Mouse (Mus musculus): ENCODE measurements around the gene Rnf225. TPM values are rescaled to one million over a fixed set of nuclear protein-coding genes. Genes with fewer than 3 reads are reported as not detected.

Gene Rnf225
- polyA plus RNA-seq, 1 experiment: 2.6 TPM

GRCm38 (mm10) chr7:12966104-12966845, 39.1 kb downstream of the Rnf225 start:
- TF ChIP-seq CTCF (IDR thresholded peaks at IDR 0.05; ENCODE audit: borderline replicate concordance, extremely low read depth, insufficient read depth, insufficient read length) (no peak), POLR2A (IDR thresholded peaks at IDR 0.05; ENCODE audit: borderline replicate concordance, extremely low read depth, insufficient read depth, insufficient read length, poor library complexity, severe bottlenecking) (no peak)
- DNase-seq (ENCODE audit: low read depth): peak; percentile 31

GRCm38 (mm10) chr7:12970906-12971305, 43.7 kb downstream of the Rnf225 start:
- no peak for DNase-seq (ENCODE audit: low read depth)
- no peak for TF ChIP-seq CTCF (IDR thresholded peaks at IDR 0.05; ENCODE audit: borderline replicate concordance, extremely low read depth, insufficient read depth, insufficient read length)
- no peak for TF ChIP-seq POLR2A (IDR thresholded peaks at IDR 0.05; ENCODE audit: borderline replicate concordance, extremely low read depth, insufficient read depth, insufficient read length, poor library complexity, severe bottlenecking)

- peak; percentile 99 for DNase-seq (ENCODE audit: low read depth)
- TF ChIP-seq POLR2A (IDR thresholded peaks at IDR 0.05; ENCODE audit: borderline replicate concordance, extremely low read depth, insufficient read depth, insufficient read length, poor library complexity, severe bottlenecking) (peak; percentile 77; the same call in 1 of the 2 replicates), CTCF (IDR thresholded peaks at IDR 0.05; ENCODE audit: borderline replicate concordance, extremely low read depth, insufficient read depth, insufficient read length) (no peak)
Observed at GRCm38 (mm10) chr7:12977682-12978389, 50.6 kb downstream of the Rnf225 start, which contains the start of gene Zfp446. Gene Zfp446 (plus strand): TSS chr7:12977848.

- DNase-seq (ENCODE audit: low read depth): no peak
- no peak for TF ChIP-seq POLR2A (IDR thresholded peaks at IDR 0.05; ENCODE audit: borderline replicate concordance, extremely low read depth, insufficient read depth, insufficient read length, poor library complexity, severe bottlenecking)
- TF ChIP-seq CTCF (IDR thresholded peaks at IDR 0.05; ENCODE audit: borderline replicate concordance, extremely low read depth, insufficient read depth, insufficient read length): no peak
Observed at GRCm38 (mm10) chr7:12978931-12979722, 51.9 kb downstream of the Rnf225 start.

- TF ChIP-seq CTCF (IDR thresholded peaks at IDR 0.05; ENCODE audit: borderline replicate concordance, extremely low read depth, insufficient read depth, insufficient read length): no peak
- no peak for TF ChIP-seq POLR2A (IDR thresholded peaks at IDR 0.05; ENCODE audit: borderline replicate concordance, extremely low read depth, insufficient read depth, insufficient read length, poor library complexity, severe bottlenecking)
- DNase-seq (ENCODE audit: low read depth): no peak
Observed at GRCm38 (mm10) chr7:12979776-12980175, 52.6 kb downstream of the Rnf225 start.

- no peak for DNase-seq (ENCODE audit: low read depth)
- TF ChIP-seq POLR2A (IDR thresholded peaks at IDR 0.05; ENCODE audit: borderline replicate concordance, extremely low read depth, insufficient read depth, insufficient read length, poor library complexity, severe bottlenecking) (no peak), CTCF (IDR thresholded peaks at IDR 0.05; ENCODE audit: borderline replicate concordance, extremely low read depth, insufficient read depth, insufficient read length) (no peak)
Observed at GRCm38 (mm10) chr7:12980291-12980690, 53.1 kb downstream of the Rnf225 start.

Other genes with a start within 250 kb of the Rnf225 start
- gene Vmn2r55, start 242.4 kb upstream of the Rnf225 start, polyA plus RNA-seq (2012; rRNA removed): not detected in 2 replicates
- 0.01 TPM in 2 replicates for gene Vmn2r56, start 192.4 kb upstream of the Rnf225 start, polyA plus RNA-seq (2012; rRNA removed)
- gene Zscan18, start 123.8 kb upstream of the Rnf225 start, polyA plus RNA-seq (2012; rRNA removed): 21.8 and 25.6 TPM in 2 replicates
- 19.1 and 22.6 TPM in 2 replicates for gene Zfp329, start 108.6 kb upstream of the Rnf225 start, polyA plus RNA-seq (2012; rRNA removed)
- gene Zfp110, start 92.7 kb upstream of the Rnf225 start, polyA plus RNA-seq (2012; rRNA removed): 11.4 and 13.4 TPM in 2 replicates
- 9.4 and 10.5 TPM in 2 replicates for gene Zfp128, start 46.2 kb upstream of the Rnf225 start, polyA plus RNA-seq (2012; rRNA removed)
- gene Zscan22, start 29.6 kb upstream of the Rnf225 start, polyA plus RNA-seq (2012; rRNA removed): 14.2 and 17.8 TPM in 2 replicates
- 2,137 and 2,684 TPM in 2 replicates for gene Rps5, start 5.1 kb upstream of the Rnf225 start, polyA plus RNA-seq (2012; rRNA removed)
- gene Zfp324, start 38.4 kb downstream of the Rnf225 start, polyA plus RNA-seq (2012; rRNA removed): 14.1 and 16.1 TPM in 2 replicates
- gene Zfp446, start 50.4 kb downstream of the Rnf225 start, polyA plus RNA-seq (2012; rRNA removed): 14.2 and 16.5 TPM in 2 replicates
- 0.75 and 1.9 TPM in 2 replicates for gene Slc27a5, start 70.8 kb downstream of the Rnf225 start, polyA plus RNA-seq (2012; rRNA removed)
- gene Trim28, start 71.7 kb downstream of the Rnf225 start, polyA plus RNA-seq (2012; rRNA removed): 585 and 651 TPM in 2 replicates
- gene Zbtb45, start 82.6 kb downstream of the Rnf225 start, polyA plus RNA-seq (2012; rRNA removed): 54.8 and 54.9 TPM in 2 replicates
- gene Chmp2a, start 107.4 kb downstream of the Rnf225 start, polyA plus RNA-seq (2012; rRNA removed): 166 and 170 TPM in 2 replicates
- gene Ube2m, start 110.9 kb downstream of the Rnf225 start, polyA plus RNA-seq (2012; rRNA removed): 373 and 391 TPM in 2 replicates
- gene Mzf1, start 127.3 kb downstream of the Rnf225 start, polyA plus RNA-seq (2012; rRNA removed): 11.8 and 11.9 TPM in 2 replicates
- gene Vmn1r85, start 167.8 kb downstream of the Rnf225 start, polyA plus RNA-seq (2012; rRNA removed): 0.03 and 0.07 TPM in 2 replicates
- gene Vmn1r86, start 192.5 kb downstream of the Rnf225 start, polyA plus RNA-seq (2012; rRNA removed): 0.03 TPM in 1 of 2 replicates, not detected in the other
- gene Vmn1r87, start 212.7 kb downstream of the Rnf225 start, polyA plus RNA-seq (2012; rRNA removed): not detected in 2 replicates
- not detected in 2 replicates for gene Vmn1r88, start 232.2 kb downstream of the Rnf225 start, polyA plus RNA-seq (2012; rRNA removed)